Mouse (Mus musculus) small intestine, adult 2 months (tissue): Measurements from ENCODE around the gene Myom1. TPM values are rescaled to one million over a fixed set of nuclear protein-coding genes. Genes with fewer than 3 reads are reported as not detected.

Source experiments
- H3K27ac ChIP-seq: fragments of 200-500 bp; 2 replicates; pipeline ENCODE4 v1.5.1; 2012; ENCODE audit warnings: low read depth, low read length, control low read depth, inconsistent platforms; ENCODE audit not compliant: insufficient read depth
- H3K27me3 ChIP-seq: fragments of 200-500 bp; 2 replicates; pipeline ENCODE4 v1.6.1; 2012; ENCODE audit warnings: mild to moderate bottlenecking, moderate library complexity, low read length, inconsistent platforms; ENCODE audit not compliant: control insufficient read depth, insufficient read depth
- H3K36me3 ChIP-seq: fragments of 200-500 bp; 2 replicates; pipeline ENCODE4 v1.6.1; 2012; ENCODE audit warnings: mild to moderate bottlenecking, low read length, control low read depth, inconsistent platforms; ENCODE audit not compliant: control insufficient read depth, insufficient read depth
- H3K4me1 ChIP-seq: fragments of 200-500 bp; 2 replicates; pipeline ENCODE4 v1.6.1; 2012; ENCODE audit warnings: low read length, inconsistent platforms, mixed read lengths; ENCODE audit not compliant: control insufficient read depth, insufficient read depth, insufficient read length
- H3K4me3 ChIP-seq: fragments of 200-500 bp; 2 replicates; pipeline ENCODE4 v1.5.1; 2012; ENCODE audit warnings: low read depth, mild to moderate bottlenecking, control low read depth, inconsistent platforms, low read length, moderate library complexity
- CTCF ChIP-seq: fragments of 200-500 bp; IDR thresholded peaks from 2 replicates; pipeline ENCODE4 v1.5.1; 2012; ENCODE audit warnings: low read depth, mild to moderate bottlenecking, control low read depth, inconsistent platforms, low read length, moderate library complexity, mixed read lengths; ENCODE audit not compliant: insufficient replicate concordance, insufficient read length; ENCODE audit errors: extremely low read depth
- POLR2A ChIP-seq: fragments of 200-500 bp; IDR thresholded peaks from 2 replicates; pipeline ENCODE4 v1.6.1; 2012; ENCODE audit warnings: low read depth, mild to moderate bottlenecking, control low read depth, inconsistent platforms, low read length, moderate library complexity
- WGBS: fragments of 180-500 bp; shearing (Covaris S2); methylation state at CpG from one replicate; pipeline ENCODE4 v1.1.7; 2018; 5-methylcytosine and 5-hydroxymethylcytosine counted together
- polyA plus RNA-seq: library from polyadenylated mRNA; depleted of rRNA; stranded (reverse); fragments of >200 nt; gene quantifications from 2 replicates; pipeline ENCODE4 v1.2.3, GENCODE M21; 2012

Gene Myom1
- polyA plus RNA-seq, 1 experiment: 3.1 TPM

- 29% methylated on average over 15 of the region's 15 CpGs for WGBS
- TF ChIP-seq CTCF (no peak), POLR2A (no peak)
- peak overlapping the region; percentile 89 for H3K27ac ChIP-seq
- H3K4me1 ChIP-seq: peaks cover 21% of the 10 kb centered on the region; the same call in 1 of the 2 replicates
- H3K4me3 ChIP-seq: peak overlapping the region; percentile 31; the same call in 1 of the 2 replicates
- H3K36me3 ChIP-seq: peaks cover 26% of the 10 kb centered on the region
- H3K27me3 ChIP-seq: no peaks in the 10 kb centered on the region
These were observed 15.4 kb upstream of the Myom1 start for GRCm38 (mm10) chr17:70986831-70987660.

- H3K4me1 ChIP-seq: peaks cover 21% of the 10 kb centered on the region; the same call in 1 of the 2 replicates
- 19% methylated on average over 12 of the region's 12 CpGs for WGBS
- no peaks in the 10 kb centered on the region for H3K27me3 ChIP-seq
- H3K36me3 ChIP-seq: peaks cover 23% of the 10 kb centered on the region
- TF ChIP-seq CTCF (no peak), POLR2A (0 out of 2 replicates have a peak, but pooled peaks have one; percentile 16)
- peak overlapping the region; percentile 83 for H3K4me3 ChIP-seq
- peak overlapping the region; percentile 89 for H3K27ac ChIP-seq
These were observed 14.1 kb upstream of the Myom1 start for GRCm38 (mm10) chr17:70988337-70988767.

GRCm38 (mm10) chr17:70989430-70989829, 13.0 kb upstream of the Myom1 start:
- Histone ChIP-seq H3K27ac (peak overlapping the region; percentile 89), H3K4me1 (peaks cover 21% of the 10 kb centered on the region; the same call in 1 of the 2 replicates), H3K36me3 (peaks cover 25% of the 10 kb centered on the region), H3K4me3 (peak overlapping the region; percentile 83), H3K27me3 (no peaks in the 10 kb centered on the region)
- TF ChIP-seq POLR2A (no peak), CTCF (no peak)
- 5% methylated on average over 8 of the region's 8 CpGs for WGBS

GRCm38 (mm10) chr17:70989991-70990390, 12.4 kb upstream of the Myom1 start:
- H3K4me3 ChIP-seq: peak overlapping the region; percentile 83
- no peaks in the 10 kb centered on the region for H3K27me3 ChIP-seq
- no peak for TF ChIP-seq CTCF
- no peak for TF ChIP-seq POLR2A
- peak overlapping the region; percentile 89 for H3K27ac ChIP-seq
- H3K36me3 ChIP-seq: peaks cover 26% of the 10 kb centered on the region
- peaks cover 21% of the 10 kb centered on the region; the same call in 1 of the 2 replicates for H3K4me1 ChIP-seq
- under 1% methylated on average over 24 of the region's 24 CpGs for WGBS

GRCm38 (mm10) chr17:70990403-70991303, 11.8 kb upstream of the Myom1 start:
- TF ChIP-seq CTCF (no peak), POLR2A (peak; percentile 95)
- Histone ChIP-seq H3K27ac (peak overlapping the region; percentile 89), H3K36me3 (peaks cover 29% of the 10 kb centered on the region), H3K27me3 (no peaks in the 10 kb centered on the region), H3K4me1 (peaks cover 16% of the 10 kb centered on the region; the same call in 1 of the 2 replicates), H3K4me3 (peak overlapping the region; percentile 83)
- under 1% methylated on average over 70 of the region's 70 CpGs for WGBS

- TF ChIP-seq POLR2A (no peak), CTCF (peak; percentile 50; the same call in 1 of the 2 replicates)
- 80% methylated on average over 16 of the region's 16 CpGs for WGBS
- peaks cover 7% of the 10 kb centered on the region; the same call in 1 of the 2 replicates for H3K4me1 ChIP-seq
- no peak overlapping the region for H3K4me3 ChIP-seq
- H3K36me3 ChIP-seq: peaks cover 31% of the 10 kb centered on the region
- H3K27me3 ChIP-seq: no peaks in the 10 kb centered on the region
- H3K27ac ChIP-seq: no peak overlapping the region
These were observed 10.5 kb upstream of the Myom1 start for GRCm38 (mm10) chr17:70991706-70992625.
